Mouse (Mus musculus) neural tube, embryonic 15.5 days (tissue): ENCODE measurements around the gene Ltbp2. TPM values are rescaled to one million over a fixed set of nuclear protein-coding genes. Genes with fewer than 3 reads are reported as not detected.

Experiments
- ATAC-seq: fragments of 200-750 bp; cut with Nextera tagmentation; 2 replicates; pipeline ENCODE4 v1.8.0; 2017; ENCODE audit warnings: mild to moderate bottlenecking, moderate TSS enrichment, moderate library complexity; ENCODE audit not compliant: low FRiP score
- H3K27ac ChIP-seq: fragments of 300-500 bp; sonication (generic); replicated peaks from 2 replicates; pipeline ENCODE4 v1.5.1; 2015; ENCODE audit warnings: mild to moderate bottlenecking, inconsistent platforms
- H3K27me3 ChIP-seq: fragments of 300-500 bp; sonication (generic); replicated peaks from 2 replicates; pipeline ENCODE4 v1.6.1; 2015; ENCODE audit warnings: inconsistent platforms
- H3K36me3 ChIP-seq: fragments of 300-500 bp; sonication (generic); 2 replicates; pipeline ENCODE4 v1.6.1; 2015; ENCODE audit warnings: inconsistent platforms
- H3K4me1 ChIP-seq: fragments of 300-500 bp; sonication (generic); 2 replicates; pipeline ENCODE4 v1.6.1; 2015; ENCODE audit warnings: inconsistent platforms
- H3K4me2 ChIP-seq: fragments of 300-500 bp; sonication (generic); 2 replicates; pipeline ENCODE4 v1.6.1; 2015; ENCODE audit warnings: inconsistent platforms, mild to moderate bottlenecking, moderate library complexity
- H3K4me3 ChIP-seq: fragments of 300-500 bp; sonication (generic); replicated peaks from 2 replicates; pipeline ENCODE4 v1.5.1; 2015; ENCODE audit warnings: mild to moderate bottlenecking, inconsistent platforms
- H3K9ac ChIP-seq: fragments of 300-500 bp; sonication (generic); replicated peaks from 2 replicates; pipeline ENCODE4 v1.6.1; 2015; ENCODE audit warnings: mild to moderate bottlenecking, inconsistent platforms
- H3K9me3 ChIP-seq: fragments of 300-500 bp; sonication (generic); replicated peaks from 2 replicates; pipeline ENCODE4 v1.6.1; 2016; ENCODE audit warnings: inconsistent platforms
- WGBS: fragments of 180-500 bp; shearing (Covaris S2); methylation state at CpG from one replicate; pipeline ENCODE4 v1.1.7; 2015; ENCODE audit warnings: mixed read lengths; 5-methylcytosine and 5-hydroxymethylcytosine counted together
- polyA plus RNA-seq: library from polyadenylated mRNA; unstranded; fragments of >200 nt; fragmentation: Nextera tagmentation; extraction: Ambion mirVana; gene quantifications from 2 replicates; pipeline ENCODE4 v1.2.1, GENCODE M21; 2015

The Ltbp2 gene
- polyA plus RNA-seq, 1 experiment from 2014 or later: 0.22 TPM

- ATAC-seq: no peak
- 87% methylated on average over 5 of the region's 5 CpGs for WGBS
- Histone ChIP-seq H3K4me3 (no peak overlapping the region), H3K4me1 (peaks cover 9% of the 10 kb centered on the region), H3K4me2 (no peak overlapping the region), H3K27ac (no peak overlapping the region), H3K9me3 (no peaks in the 10 kb centered on the region), H3K9ac (no peak overlapping the region), H3K27me3 (no peaks in the 10 kb centered on the region), H3K36me3 (peaks cover 23% of the 10 kb centered on the region)
Measured at GRCm38 (mm10) chr12:84766113-84766735, 110.1 kb downstream of the Ltbp2 start.

- Histone ChIP-seq H3K4me2 (no peak overlapping the region), H3K36me3 (peaks cover 25% of the 10 kb centered on the region), H3K4me1 (peaks cover 2% of the 10 kb centered on the region), H3K27me3 (no peaks in the 10 kb centered on the region), H3K9me3 (no peaks in the 10 kb centered on the region), H3K27ac (no peak overlapping the region), H3K9ac (no peak overlapping the region), H3K4me3 (no peak overlapping the region)
- no peak for ATAC-seq
- WGBS: 90% methylated on average over 15 of the region's 15 CpGs
Measured at GRCm38 (mm10) chr12:84765506-84765905, 110.8 kb downstream of the Ltbp2 start.

DNA sequence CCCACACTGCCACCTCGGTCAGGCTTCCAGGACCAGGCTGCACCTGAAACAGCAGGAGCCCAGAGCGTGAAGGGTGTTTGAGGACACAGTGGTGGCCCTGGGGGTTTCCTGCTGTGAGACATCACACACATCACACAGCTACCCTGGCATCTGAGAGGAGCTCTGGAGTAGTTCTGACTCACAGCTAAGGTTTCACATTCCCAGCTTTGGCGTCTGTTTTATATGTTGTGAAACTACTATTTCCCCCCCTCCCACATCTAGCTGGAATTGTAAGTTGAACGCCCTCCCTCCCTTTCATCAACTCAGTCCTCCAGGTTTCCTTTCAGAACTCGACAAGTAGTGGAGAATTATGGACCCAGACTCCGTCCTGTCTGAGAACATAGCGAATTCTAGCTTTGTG lies 111.6 kb downstream of the Ltbp2 start:
- H3K4me1 ChIP-seq: no peaks in the 10 kb centered on the region
- ATAC-seq: no peak
- H3K9ac ChIP-seq: no peak overlapping the region
- WGBS: 78% methylated on average over 7 of the region's 7 CpGs
- H3K27me3 ChIP-seq: no peaks in the 10 kb centered on the region
- peaks cover 30% of the 10 kb centered on the region for H3K36me3 ChIP-seq
- H3K9me3 ChIP-seq: no peaks in the 10 kb centered on the region
- H3K4me3 ChIP-seq: no peak overlapping the region
- no peak overlapping the region for H3K27ac ChIP-seq
- H3K4me2 ChIP-seq: no peak overlapping the region

- H3K9ac ChIP-seq: no peak overlapping the region
- H3K4me3 ChIP-seq: no peak overlapping the region
- no peaks in the 10 kb centered on the region for H3K9me3 ChIP-seq
- H3K27me3 ChIP-seq: no peaks in the 10 kb centered on the region
- no peak overlapping the region for H3K27ac ChIP-seq
- H3K36me3 ChIP-seq: peaks cover 38% of the 10 kb centered on the region
- WGBS: 92% methylated on average over 13 of the region's 13 CpGs
- no peak for ATAC-seq
- H3K4me2 ChIP-seq: no peak overlapping the region
- no peaks in the 10 kb centered on the region for H3K4me1 ChIP-seq
Measured at GRCm38 (mm10) chr12:84763577-84764218, 112.6 kb downstream of the Ltbp2 start.

DNA sequence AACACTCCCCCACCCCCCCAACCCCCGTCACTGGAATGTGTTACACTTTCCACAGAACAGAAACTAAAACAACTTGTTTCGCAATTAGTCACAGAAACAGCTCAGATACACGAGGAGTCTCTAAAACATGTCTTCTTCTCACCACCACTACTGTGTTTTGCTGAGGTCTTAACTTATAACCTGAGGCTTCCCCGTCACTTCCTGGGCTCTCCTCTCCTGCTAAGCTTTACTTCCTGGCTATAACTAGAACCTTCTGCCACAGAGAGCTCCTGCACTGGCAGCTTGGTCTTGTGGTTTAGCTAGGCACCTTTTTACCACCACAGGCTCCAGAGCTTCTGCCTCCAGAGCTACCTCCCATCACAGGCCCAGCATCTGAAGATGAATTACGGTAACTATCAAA lies 113.8 kb downstream of the Ltbp2 start:
- Histone ChIP-seq H3K9ac (no peak overlapping the region), H3K27me3 (no peaks in the 10 kb centered on the region), H3K36me3 (peaks cover 38% of the 10 kb centered on the region), H3K9me3 (no peaks in the 10 kb centered on the region), H3K27ac (no peak overlapping the region), H3K4me2 (no peak overlapping the region), H3K4me3 (no peak overlapping the region), H3K4me1 (no peaks in the 10 kb centered on the region)
- ATAC-seq: no peak
- 89% methylated on average over 5 of the region's 5 CpGs for WGBS

- H3K4me3 ChIP-seq: no peak overlapping the region
- no peaks in the 10 kb centered on the region for H3K9me3 ChIP-seq
- H3K27ac ChIP-seq: no peak overlapping the region
- no peak for ATAC-seq
- 84% methylated on average over 2 of the region's 2 CpGs for WGBS
- no peak overlapping the region for H3K9ac ChIP-seq
- H3K4me1 ChIP-seq: no peaks in the 10 kb centered on the region
- H3K27me3 ChIP-seq: no peaks in the 10 kb centered on the region
- H3K36me3 ChIP-seq: peaks cover 41% of the 10 kb centered on the region
- H3K4me2 ChIP-seq: no peak overlapping the region
Measured at GRCm38 (mm10) chr12:84759063-84759462, 117.3 kb downstream of the Ltbp2 start.

DNA sequence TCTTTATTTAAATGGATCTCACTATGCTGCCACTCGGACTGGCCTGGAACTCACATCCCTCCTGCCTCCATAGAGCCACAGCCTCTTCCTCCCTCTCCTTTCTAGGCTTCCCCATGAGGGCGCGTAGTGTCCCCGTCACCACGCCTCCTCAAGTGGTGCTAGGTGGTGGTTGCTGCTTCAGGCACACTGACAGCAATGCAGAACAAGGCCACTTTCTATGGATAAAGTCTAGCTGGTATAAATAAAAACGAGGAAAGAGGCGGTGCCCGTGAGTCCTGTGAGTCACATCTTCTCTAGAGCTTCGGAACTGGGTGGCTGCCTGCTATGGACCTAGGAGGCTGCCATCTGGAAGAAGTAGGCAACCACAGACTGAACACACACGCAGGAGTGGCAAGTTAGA lies 120.3 kb downstream of the Ltbp2 start:
- no peak overlapping the region for H3K4me3 ChIP-seq
- H3K4me1 ChIP-seq: peaks cover 20% of the 10 kb centered on the region
- H3K36me3 ChIP-seq: peaks cover 27% of the 10 kb centered on the region
- H3K9me3 ChIP-seq: no peaks in the 10 kb centered on the region
- H3K27ac ChIP-seq: no peak overlapping the region
- H3K9ac ChIP-seq: no peak overlapping the region
- no peak overlapping the region for H3K4me2 ChIP-seq
- WGBS: 92% methylated on average over 10 of the region's 10 CpGs
- no peaks in the 10 kb centered on the region for H3K27me3 ChIP-seq
- no peak for ATAC-seq

DNA sequence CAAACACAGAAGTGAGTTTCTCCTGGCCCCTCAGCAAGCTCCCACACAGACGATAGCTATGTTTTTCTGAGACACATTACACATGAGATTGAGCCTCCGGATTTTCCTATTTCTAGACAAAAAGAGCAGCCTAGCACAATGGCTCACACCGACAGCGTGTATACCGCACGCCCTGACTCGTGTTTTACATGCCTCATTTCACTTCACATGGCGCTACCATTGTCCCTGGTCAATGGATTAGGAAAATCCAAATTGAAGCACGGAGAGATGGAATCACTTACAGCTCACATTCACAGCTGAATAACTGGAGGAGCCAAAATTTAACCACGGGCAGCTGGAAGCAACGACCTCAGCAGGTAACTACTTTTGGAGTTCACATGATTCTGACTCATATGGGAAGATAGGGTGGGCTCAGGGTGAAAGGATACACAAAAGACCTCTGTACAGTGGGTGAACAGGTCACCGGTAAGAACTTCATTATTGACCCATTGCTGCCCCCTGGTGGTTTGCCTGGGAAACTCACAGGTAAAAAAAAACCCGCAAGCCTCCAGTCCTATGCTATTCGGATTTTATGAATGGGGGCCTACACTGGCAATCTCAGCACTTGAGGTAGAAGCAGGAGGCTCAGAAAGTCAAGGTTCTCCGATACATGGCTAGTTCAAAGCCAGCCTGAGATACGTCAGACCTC lies 121.2 kb downstream of the Ltbp2 start:
- Histone ChIP-seq H3K27ac (no peak overlapping the region), H3K36me3 (peaks cover 23% of the 10 kb centered on the region), H3K9me3 (no peaks in the 10 kb centered on the region), H3K4me2 (no peak overlapping the region), H3K9ac (no peak overlapping the region), H3K4me3 (no peak overlapping the region), H3K4me1 (peaks cover 20% of the 10 kb centered on the region), H3K27me3 (no peaks in the 10 kb centered on the region)
- 26% methylated on average over 16 of the region's 16 CpGs for WGBS
- no peak for ATAC-seq

DNA sequence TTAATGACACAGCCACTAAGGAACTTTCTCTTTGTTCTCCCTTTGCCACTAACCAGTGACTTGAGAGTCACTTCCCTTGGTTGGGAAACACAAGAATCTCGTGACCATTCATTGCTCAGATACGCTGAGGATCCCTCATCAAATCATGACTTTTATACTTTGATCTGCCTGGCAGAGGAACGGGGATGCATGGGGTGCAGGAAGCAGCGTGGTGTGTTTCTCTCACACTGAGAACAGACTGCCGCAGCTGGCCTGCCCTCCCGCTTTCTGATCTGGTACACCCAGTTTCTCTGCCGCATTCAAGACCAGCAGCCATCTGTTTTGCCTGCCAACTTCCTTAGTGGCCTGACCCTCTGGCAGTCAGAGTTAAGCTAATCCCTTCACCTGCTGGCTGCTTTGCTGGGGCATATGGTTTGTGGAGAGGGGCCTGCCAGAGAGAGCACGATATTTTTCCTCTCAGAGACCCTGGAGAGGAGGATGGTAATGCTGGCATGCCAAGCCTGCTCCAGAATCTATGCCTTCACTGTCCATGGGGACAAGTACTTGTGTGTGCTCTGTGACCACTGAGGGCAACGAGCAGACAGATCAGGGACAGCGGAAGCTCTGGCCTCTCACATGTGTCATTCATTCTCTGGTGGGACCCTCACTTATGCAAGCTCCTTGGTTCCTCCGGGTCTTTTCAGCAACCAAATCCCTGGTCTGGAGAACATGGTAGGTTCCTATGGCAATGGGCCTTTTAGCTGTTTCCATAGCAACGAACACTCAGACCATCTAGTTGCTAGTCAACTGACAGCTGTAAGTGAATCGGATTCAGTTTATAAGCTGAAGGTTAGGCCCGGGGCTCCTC lies 124.0 kb downstream of the Ltbp2 start:
- no peaks in the 10 kb centered on the region for H3K27me3 ChIP-seq
- peaks cover 11% of the 10 kb centered on the region; the same call in 1 of the 2 replicates for H3K36me3 ChIP-seq
- H3K4me2 ChIP-seq: no peak overlapping the region
- H3K9ac ChIP-seq: no peak overlapping the region
- peaks cover 20% of the 10 kb centered on the region for H3K4me1 ChIP-seq
- 18% methylated on average over 14 of the region's 14 CpGs for WGBS
- peak overlapping the region; percentile 70 for H3K27ac ChIP-seq
- peak; percentile 58; the same call in 1 of the 2 replicates for ATAC-seq
- no peak overlapping the region for H3K4me3 ChIP-seq
- H3K9me3 ChIP-seq: no peaks in the 10 kb centered on the region

GRCm38 (mm10) chr12:84750661-84751060 lies 125.7 kb downstream of the Ltbp2 start:
- Histone ChIP-seq H3K9ac (no peak overlapping the region), H3K4me1 (peaks cover 20% of the 10 kb centered on the region), H3K36me3 (peaks cover 1% of the 10 kb centered on the region; the same call in 1 of the 2 replicates), H3K27ac (no peak overlapping the region), H3K9me3 (no peaks in the 10 kb centered on the region), H3K27me3 (0 out of 2 replicates have a peak, but pooled peaks cover under 1% of the 10 kb centered on the region), H3K4me3 (no peak overlapping the region), H3K4me2 (no peak overlapping the region)
- 41% methylated on average over 14 of the region's 14 CpGs for WGBS
- ATAC-seq: no peak

DNA sequence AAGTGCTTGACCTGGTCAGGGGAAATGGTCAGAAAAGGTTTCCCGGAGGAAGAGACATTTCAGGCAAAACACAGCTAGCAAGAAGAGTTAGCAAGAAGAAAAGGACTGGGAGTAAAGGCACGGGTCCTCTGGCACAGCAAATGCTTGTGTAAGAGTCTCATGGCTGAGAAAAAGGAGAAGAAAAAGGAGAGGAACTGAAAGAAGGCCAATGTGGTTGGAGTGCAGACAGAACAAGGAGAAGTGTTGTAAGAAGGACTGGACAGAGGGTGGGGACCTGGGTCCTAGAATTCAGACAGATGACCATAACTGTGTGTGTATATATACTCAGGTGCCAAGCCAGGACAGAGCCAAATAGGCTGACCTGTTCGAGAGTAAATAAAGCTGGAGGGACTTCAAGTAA lies 128.2 kb downstream of the Ltbp2 start:
- 66% methylated on average over 3 of the region's 3 CpGs for WGBS
- ATAC-seq: no peak

More for the DNA sequence above, 128.2 kb downstream of the Ltbp2 start:
- H3K27ac ChIP-seq: no peak overlapping the region
- H3K9me3 ChIP-seq: no peaks in the 10 kb centered on the region
- no peak overlapping the region for H3K9ac ChIP-seq
- no peak overlapping the region for H3K4me3 ChIP-seq
- no peaks in the 10 kb centered on the region for H3K36me3 ChIP-seq
- 0 out of 2 replicates have a peak, but pooled peaks cover 3% of the 10 kb centered on the region for H3K27me3 ChIP-seq
- no peak overlapping the region for H3K4me2 ChIP-seq
- H3K4me1 ChIP-seq: peaks cover 18% of the 10 kb centered on the region
